Mouse (Mus musculus) thymus, adult 2 months (tissue): Measurements from ENCODE around the gene Prdm11. TPM values are rescaled to one million over a fixed set of nuclear protein-coding genes. Genes with fewer than 3 reads are reported as not detected.

Source experiments
- DNase-seq: peaks from one replicate; pipeline ENCODE4 v3.0.0; 2021
- H3K27ac ChIP-seq: fragments of 200-500 bp; 2 replicates; pipeline ENCODE4 v1.5.1; 2012; ENCODE audit warnings: low read length, control low read depth; ENCODE audit not compliant: control insufficient read depth, insufficient read depth
- H3K27me3 ChIP-seq: fragments of 200-500 bp; 2 replicates; pipeline ENCODE4 v1.6.1; 2012; ENCODE audit warnings: mild to moderate bottlenecking, low read length, moderate library complexity, mixed read lengths; ENCODE audit not compliant: control insufficient read depth, insufficient read depth
- H3K36me3 ChIP-seq: fragments of 200-500 bp; 2 replicates; pipeline ENCODE4 v1.6.1; 2012; ENCODE audit warnings: mild to moderate bottlenecking, low read length, moderate library complexity; ENCODE audit not compliant: control insufficient read depth, insufficient read depth
- H3K4me1 ChIP-seq: fragments of 200-500 bp; replicated peaks from 2 replicates; pipeline ENCODE4 v1.6.1; 2012; ENCODE audit warnings: low read length; ENCODE audit not compliant: control insufficient read depth, insufficient read depth
- H3K4me3 ChIP-seq: fragments of 200-500 bp; 2 replicates; pipeline ENCODE4 v1.5.1; 2012; ENCODE audit warnings: mild to moderate bottlenecking, low read length, control low read depth, moderate library complexity; ENCODE audit not compliant: control insufficient read depth, insufficient read depth
- CTCF ChIP-seq: fragments of 200-500 bp; IDR thresholded peaks from 2 replicates; pipeline ENCODE4 v1.5.1; 2012; ENCODE audit warnings: mild to moderate bottlenecking, control low read depth, low read length, moderate library complexity, borderline replicate concordance; ENCODE audit not compliant: control insufficient read depth, poor library complexity, insufficient read depth; ENCODE audit errors: extremely low read depth
- POLR2A ChIP-seq: fragments of 200-500 bp; IDR thresholded peaks from 2 replicates; pipeline ENCODE4 v1.6.1; 2012; ENCODE audit warnings: mild to moderate bottlenecking, low read length, control low read depth, moderate library complexity; ENCODE audit not compliant: control insufficient read depth, poor library complexity, insufficient read depth; ENCODE audit errors: extremely low read depth
- WGBS: fragments of 180-500 bp; shearing (Covaris S2); methylation state at CpG from one replicate; pipeline ENCODE4 v1.1.7; 2018; 5-methylcytosine and 5-hydroxymethylcytosine counted together
- polyA plus RNA-seq: library from polyadenylated mRNA; depleted of rRNA; stranded (reverse); fragments of >200 nt; gene quantifications from 2 replicates; pipeline ENCODE4 v1.2.3, GENCODE M21; 2012

Prdm11 gene
- polyA plus RNA-seq, 1 experiment, result 17.1 TPM

DNA sequence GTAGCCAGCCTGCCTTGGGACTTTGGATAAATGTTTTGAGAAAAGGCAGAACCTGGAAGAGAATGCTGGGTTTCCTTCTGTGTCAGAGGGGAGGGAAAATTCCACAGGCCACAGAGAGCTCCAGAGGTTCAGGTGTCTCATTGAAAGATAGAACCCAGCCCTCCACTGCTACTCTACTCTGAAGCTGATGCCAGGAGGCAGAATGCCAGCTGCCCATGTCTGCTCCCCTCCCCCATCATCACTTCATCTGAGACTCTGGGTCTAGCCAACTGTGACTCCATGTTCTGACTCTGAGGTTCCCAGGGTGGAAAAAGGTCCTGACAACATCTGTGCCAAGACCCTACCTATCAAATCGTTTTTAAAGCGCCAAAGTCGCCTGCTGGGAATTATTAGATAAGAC, 6.9 kb downstream of the Prdm11 start:
- Histone ChIP-seq H3K4me3 (no peak overlapping the region), H3K27me3 (no peaks in the 10 kb centered on the region), H3K36me3 (no peaks in the 10 kb centered on the region), H3K27ac (no peak overlapping the region), H3K4me1 (peaks cover 30% of the 10 kb centered on the region)
- no peak for DNase-seq
- WGBS, result 91% methylated on average over 3 of the region's 3 CpGs
- TF ChIP-seq POLR2A (no peak), CTCF (no peak)

DNA sequence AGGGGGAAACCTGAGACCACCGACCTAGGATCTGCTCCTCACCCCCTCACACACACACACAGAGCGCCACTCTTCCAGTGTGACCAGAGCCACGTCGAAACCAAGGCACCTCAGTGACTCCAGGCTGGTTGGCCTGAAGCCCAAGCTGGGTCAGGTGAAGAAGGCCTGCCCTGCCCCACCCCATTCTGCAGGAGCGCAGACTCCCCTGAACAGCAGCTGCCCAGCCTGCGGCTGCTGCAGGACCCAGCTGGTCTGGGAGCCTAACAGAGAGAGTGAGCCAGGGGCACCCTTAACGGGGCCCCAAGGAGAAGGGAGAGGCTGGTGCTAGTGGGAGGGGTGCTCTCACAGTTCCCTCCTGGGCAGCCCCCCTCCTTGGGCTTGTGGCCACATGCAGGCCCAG, 10.3 kb downstream of the Prdm11 start:
- Histone ChIP-seq H3K4me3 (no peak overlapping the region), H3K27me3 (no peaks in the 10 kb centered on the region), H3K36me3 (no peaks in the 10 kb centered on the region), H3K4me1 (peaks cover 14% of the 10 kb centered on the region), H3K27ac (no peak overlapping the region)
- WGBS, result 44% methylated on average over 7 of the region's 7 CpGs
- no peak for DNase-seq
- TF ChIP-seq POLR2A (no peak), CTCF (no peak)

DNA sequence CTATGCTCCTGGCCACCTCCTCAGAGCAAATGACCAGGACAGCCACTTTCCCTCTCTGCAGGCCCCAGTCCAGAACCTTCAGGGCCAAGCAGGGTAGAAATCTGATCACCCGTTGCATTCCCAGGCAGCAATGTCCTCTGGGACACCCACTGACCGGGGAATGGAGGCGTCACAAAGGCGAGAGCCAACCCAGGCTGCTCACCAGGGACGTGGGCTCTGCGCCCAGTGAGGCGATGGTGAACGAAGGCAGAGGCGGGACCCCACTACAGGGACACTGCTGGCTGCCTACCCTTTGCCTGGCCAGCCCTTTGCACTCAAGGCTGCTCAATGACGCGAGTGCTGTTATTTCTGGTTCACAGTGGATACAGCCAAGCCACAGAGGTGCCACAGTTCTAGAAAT, 13.3 kb downstream of the Prdm11 start:
- DNase-seq, result no peak
- no peak overlapping the region for H3K4me3 ChIP-seq
- 96% methylated on average over 11 of the region's 11 CpGs for WGBS
- H3K4me1 ChIP-seq, result peaks cover 26% of the 10 kb centered on the region
- H3K27me3 ChIP-seq, result no peaks in the 10 kb centered on the region
- TF ChIP-seq POLR2A, result no peak
- no peak for TF ChIP-seq CTCF
- H3K27ac ChIP-seq, result no peak overlapping the region
- no peaks in the 10 kb centered on the region for H3K36me3 ChIP-seq

DNA sequence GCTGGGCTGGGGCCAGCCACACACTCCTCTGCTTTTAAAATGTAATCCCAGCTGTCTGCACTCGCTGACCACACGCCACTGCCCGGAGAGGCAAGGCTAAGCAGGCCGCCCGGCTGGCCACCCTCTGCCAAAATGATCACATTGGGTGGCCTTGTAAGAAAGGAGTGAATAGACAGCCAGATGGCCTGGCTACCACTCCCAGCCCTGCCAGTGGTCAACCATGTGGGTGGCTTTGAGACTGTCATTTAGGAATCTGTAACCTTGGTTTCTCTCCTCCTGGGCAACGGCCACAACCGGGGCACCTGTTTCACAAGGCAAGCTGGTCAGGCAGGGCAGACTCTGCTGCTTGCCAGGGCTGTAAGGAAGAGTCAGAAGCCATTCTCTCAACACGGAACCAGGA, 13.9 kb downstream of the Prdm11 start:
- H3K27ac ChIP-seq, result no peak overlapping the region
- H3K27me3 ChIP-seq, result no peaks in the 10 kb centered on the region
- H3K4me3 ChIP-seq, result no peak overlapping the region
- peaks cover 31% of the 10 kb centered on the region for H3K4me1 ChIP-seq
- no peaks in the 10 kb centered on the region for H3K36me3 ChIP-seq
- WGBS, result 94% methylated on average over 8 of the region's 8 CpGs
- no peak for DNase-seq
- no peak for TF ChIP-seq POLR2A
- TF ChIP-seq CTCF, result no peak

DNA sequence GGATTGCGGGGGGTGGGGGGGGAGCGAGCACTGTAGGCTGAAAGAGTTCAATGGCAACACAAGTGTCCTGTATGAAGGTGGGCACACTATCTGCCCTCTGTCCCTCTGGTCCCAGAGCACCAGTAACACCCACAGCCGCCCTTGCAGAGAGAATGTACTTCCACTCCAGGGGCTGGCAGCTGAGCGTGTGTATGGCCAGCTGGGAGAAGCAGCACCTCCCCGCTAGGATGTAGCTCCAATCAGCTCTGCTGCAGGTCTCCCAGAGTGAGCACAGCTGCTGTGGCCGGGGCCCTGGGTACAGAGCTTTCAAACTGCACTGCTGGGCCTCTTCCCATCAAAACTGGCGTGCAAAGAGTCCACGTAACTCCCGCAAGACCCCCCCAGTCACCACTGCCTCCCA, 14.9 kb downstream of the Prdm11 start:
- no peak for TF ChIP-seq CTCF
- no peak for TF ChIP-seq POLR2A
- DNase-seq, result no peak
- no peaks in the 10 kb centered on the region for H3K36me3 ChIP-seq
- no peak overlapping the region for H3K4me3 ChIP-seq
- H3K27ac ChIP-seq, result no peak overlapping the region
- no peaks in the 10 kb centered on the region for H3K27me3 ChIP-seq
- 68% methylated on average over 9 of the region's 9 CpGs for WGBS
- peaks cover 30% of the 10 kb centered on the region for H3K4me1 ChIP-seq

DNA sequence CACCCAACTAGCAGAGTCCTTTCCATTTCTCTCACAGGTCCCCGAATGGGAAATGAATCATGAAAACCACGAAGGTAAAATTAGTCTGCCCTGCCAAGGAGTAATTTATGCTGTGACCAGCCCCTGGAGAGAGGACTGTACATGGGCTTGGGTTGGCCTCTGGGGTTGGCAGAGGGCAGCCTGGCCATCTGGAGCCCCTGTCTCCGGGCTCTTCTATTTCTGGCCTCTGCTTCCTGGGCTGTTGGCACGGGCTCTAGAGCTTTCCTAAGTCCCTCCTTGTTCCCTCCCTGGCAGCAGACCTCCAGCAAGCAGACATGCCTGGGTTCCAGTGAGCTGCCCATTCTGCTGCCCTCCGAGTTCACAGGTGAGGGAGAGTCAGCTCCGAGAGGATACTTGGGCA, 15.9 kb downstream of the Prdm11 start:
- Histone ChIP-seq H3K36me3 (no peaks in the 10 kb centered on the region), H3K4me1 (peaks cover 26% of the 10 kb centered on the region), H3K27me3 (no peaks in the 10 kb centered on the region), H3K27ac (no peak overlapping the region), H3K4me3 (no peak overlapping the region)
- WGBS, result 48% methylated on average over 6 of the region's 6 CpGs
- no peak for DNase-seq
- TF ChIP-seq POLR2A, result no peak
- no peak for TF ChIP-seq CTCF

DNA sequence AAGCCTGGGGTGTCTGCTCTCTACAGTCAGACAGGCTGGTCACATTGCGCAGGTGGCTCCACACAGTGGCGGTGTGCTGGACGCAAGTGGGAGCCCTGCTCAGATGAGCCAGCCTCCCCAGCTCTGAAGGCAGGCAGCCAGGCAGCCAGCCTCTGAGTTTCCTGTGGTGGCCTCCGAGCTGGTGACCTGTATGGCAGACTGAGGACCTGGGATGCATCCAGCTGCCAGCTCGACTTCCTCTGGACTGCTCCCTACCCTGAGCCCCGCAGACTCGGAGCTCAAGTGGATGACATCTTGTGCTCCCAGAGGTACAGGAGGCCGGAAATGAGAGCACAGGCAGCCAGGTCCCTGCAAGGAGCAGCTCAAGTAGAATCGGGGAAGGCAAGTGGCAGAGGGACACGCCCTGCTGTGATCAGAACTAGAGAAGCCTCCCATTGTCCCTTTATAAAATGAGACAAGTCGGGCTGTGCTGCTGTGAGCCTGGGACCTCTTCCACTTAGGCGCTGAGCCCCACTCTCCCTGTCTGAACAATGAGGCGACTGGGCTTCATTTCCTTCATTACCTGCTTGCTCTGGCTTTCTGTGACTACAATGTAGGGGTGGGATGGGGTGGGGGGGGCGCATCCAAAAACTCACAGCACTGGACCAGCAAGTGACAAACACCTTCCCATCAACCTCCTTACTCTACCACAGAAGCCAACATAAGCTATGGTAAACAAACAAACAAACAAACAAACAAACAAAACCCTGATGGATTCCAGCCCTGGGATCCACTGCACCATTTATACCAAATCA, 16.5 kb downstream of the Prdm11 start:
- Histone ChIP-seq H3K4me1 (peaks cover 26% of the 10 kb centered on the region), H3K27ac (peak overlapping the region; percentile 32; the same call in 1 of the 2 replicates), H3K36me3 (no peaks in the 10 kb centered on the region), H3K4me3 (peak overlapping the region; percentile 21), H3K27me3 (no peaks in the 10 kb centered on the region)
- WGBS, result 15% methylated on average over 14 of the region's 14 CpGs
- DNase-seq, result peak; percentile 59
- TF ChIP-seq POLR2A, result no peak
- no peak for TF ChIP-seq CTCF
